Mouse (Mus musculus): ENCODE measurements around the gene Nol10. TPM values are rescaled to one million over a fixed set of nuclear protein-coding genes. Genes with fewer than 3 reads are reported as not detected.
"Not testable (repeated sequence)": the region's sequence is repeated elsewhere in the genome, so short reads cannot be mapped to it uniquely, and the experiment has no call there.

Gene Nol10
- polyA plus RNA-seq, 2 experiments = 7.4 to 10.0 TPM

GRCm38 (mm10) chr12:17453918-17454317 lies 105.7 kb downstream of the Nol10 start:
- WGBS (ENCODE audit: insufficient replicate concordance) = 37% methylated on average over 5 of the region's 5 CpGs
- TF ChIP-seq CTCF (IDR thresholded peaks at IDR 0.05; ENCODE audit: low read depth) (no peak), EP300 (IDR thresholded peaks at IDR 0.05; ENCODE audit: low read depth) (no peak)
- Histone ChIP-seq H3K9me3 (ENCODE audit: control insufficient read depth, low read length) (no peaks in the 10 kb centered on the region), H3K4me2 (ENCODE audit: low read depth) (no peak overlapping the region), H3K27me3 (ENCODE audit: control insufficient read depth, insufficient read depth, low read length) (no peaks in the 10 kb centered on the region), H3K27ac (no peak overlapping the region), H3K4me3 (ENCODE audit: insufficient read depth in 1 of 2, low read depth in 2 of 2, low read length in 2 of 2) (no peak overlapping the region), H3K9ac (replicated peaks) (no peak overlapping the region), H3K36me3 (replicated peaks; ENCODE audit: control insufficient read depth, insufficient read depth, low read depth) (no peaks in the 10 kb centered on the region), H3K4me1 (replicated peaks; ENCODE audit: control insufficient read depth in 2 of 2, insufficient read depth in 2 of 2, low read length in 1 of 2) (peaks cover 0 to 21% of the 10 kb centered on the region in 2 experiments; a peak in 2 of 4 replicates)
- DNase-seq (ENCODE audit: low read depth in 3 of 3, low spot score in 3 of 3) (no peak), ATAC-seq (ENCODE audit: insufficient read depth) (no peak)

DNA sequence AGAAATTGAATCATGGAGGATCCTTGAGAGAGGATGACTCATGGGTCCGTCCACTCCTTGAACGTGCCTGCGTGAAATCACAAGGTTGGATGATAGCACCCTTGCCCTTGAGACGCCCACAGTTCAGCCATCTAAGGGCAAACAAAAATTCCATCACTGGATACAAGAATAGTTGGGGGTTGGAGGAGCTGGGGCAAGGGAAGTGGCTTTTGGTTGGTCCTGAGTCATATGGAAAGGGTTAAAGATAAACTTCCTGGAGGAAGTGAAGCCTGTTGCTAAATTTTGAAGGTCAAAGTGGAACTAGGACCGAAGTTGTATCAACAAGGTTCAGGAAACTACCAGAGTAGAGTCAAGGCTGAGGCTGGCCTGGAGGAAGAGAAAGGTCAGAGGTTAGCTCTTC lies 106.8 kb downstream of the Nol10 start:
- Histone ChIP-seq H3K36me3 (replicated peaks; ENCODE audit: control insufficient read depth, insufficient read depth, low read depth) (no peaks in the 10 kb centered on the region), H3K9me3 (ENCODE audit: control insufficient read depth, low read length) (no peaks in the 10 kb centered on the region), H3K27ac (no peak overlapping the region), H3K4me2 (ENCODE audit: low read depth) (no peak overlapping the region), H3K9ac (replicated peaks) (no peak overlapping the region), H3K27me3 (ENCODE audit: control insufficient read depth, insufficient read depth, low read length) (no peaks in the 10 kb centered on the region), H3K4me3 (ENCODE audit: insufficient read depth in 1 of 2, low read depth in 2 of 2, low read length in 2 of 2) (no peak overlapping the region), H3K4me1 (replicated peaks; ENCODE audit: control insufficient read depth in 2 of 2, insufficient read depth in 2 of 2, low read length in 1 of 2) (peaks cover 0 to 12% of the 10 kb centered on the region in 2 experiments; a peak in 2 of 4 replicates)
- TF ChIP-seq CTCF (IDR thresholded peaks at IDR 0.05; ENCODE audit: low read depth) (no peak), EP300 (IDR thresholded peaks at IDR 0.05; ENCODE audit: low read depth) (no peak)
- 60% methylated on average over 5 of the region's 5 CpGs for WGBS (ENCODE audit: insufficient replicate concordance)
- DNase-seq (ENCODE audit: low read depth in 3 of 3, low spot score in 3 of 3) (no peak), ATAC-seq (ENCODE audit: insufficient read depth) (no peak; the same call in 1 of the 2 replicates)

DNA sequence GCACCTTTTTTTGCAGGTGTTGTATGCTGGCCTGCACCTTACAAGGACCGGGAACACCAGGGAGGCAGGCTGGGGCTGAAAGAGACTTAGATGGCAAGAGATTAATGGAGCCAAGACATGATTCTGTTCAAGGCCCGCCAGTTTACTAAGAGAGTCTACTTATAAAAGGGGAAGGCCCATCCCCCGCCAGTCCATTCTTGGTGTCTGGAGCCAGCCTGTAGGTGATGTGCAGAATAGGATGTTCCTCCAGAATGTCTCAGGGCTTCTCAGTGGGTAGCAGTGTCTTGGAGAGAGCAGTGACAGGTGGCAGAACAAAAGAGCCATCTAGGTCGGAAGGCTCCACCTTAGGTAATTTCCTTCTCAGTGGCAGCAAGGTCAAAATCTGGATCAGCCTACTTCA lies 111.0 kb downstream of the Nol10 start:
- H3K9ac ChIP-seq (replicated peaks); H3K4me2 ChIP-seq (ENCODE audit: low read depth); H3K36me3 ChIP-seq (replicated peaks; ENCODE audit: control insufficient read depth, insufficient read depth, low read depth); H3K27me3 ChIP-seq (ENCODE audit: control insufficient read depth, insufficient read depth, low read length); DNase-seq (ENCODE audit: low read depth in 3 of 3, low spot score in 3 of 3); H3K4me1 ChIP-seq (replicated peaks; ENCODE audit: control insufficient read depth in 2 of 2, insufficient read depth in 2 of 2, low read length in 1 of 2); ATAC-seq (ENCODE audit: insufficient read depth); H3K4me3 ChIP-seq (ENCODE audit: insufficient read depth in 1 of 2, low read depth in 2 of 2, low read length in 2 of 2); H3K9me3 ChIP-seq (ENCODE audit: control insufficient read depth, low read length); H3K27ac ChIP-seq: not testable (repeated sequence)
- 58% methylated on average over 4 of the region's 4 CpGs for WGBS (ENCODE audit: insufficient replicate concordance)

GRCm38 (mm10) chr12:17463706-17464105 lies 115.4 kb downstream of the Nol10 start:
- Histone ChIP-seq H3K27me3 (ENCODE audit: control insufficient read depth, insufficient read depth, low read length) (no peaks in the 10 kb centered on the region), H3K27ac (no peak overlapping the region), H3K9ac (replicated peaks) (no peak overlapping the region), H3K4me2 (ENCODE audit: low read depth) (no peak overlapping the region), H3K4me3 (ENCODE audit: insufficient read depth in 1 of 2, low read depth in 2 of 2, low read length in 2 of 2) (no peak overlapping the region), H3K4me1 (replicated peaks; ENCODE audit: control insufficient read depth in 2 of 2, insufficient read depth in 2 of 2, low read length in 1 of 2) (no peaks in the 10 kb centered on the region), H3K36me3 (replicated peaks; ENCODE audit: control insufficient read depth, insufficient read depth, low read depth) (no peaks in the 10 kb centered on the region), H3K9me3 (ENCODE audit: control insufficient read depth, low read length) (no peaks in the 10 kb centered on the region)
- ATAC-seq (ENCODE audit: insufficient read depth) = no peak
- TF ChIP-seq EP300 (IDR thresholded peaks at IDR 0.05; ENCODE audit: low read depth) = no peak
- no peak for TF ChIP-seq CTCF (IDR thresholded peaks at IDR 0.05; ENCODE audit: low read depth)
- no peak for DNase-seq (ENCODE audit: low read depth in 3 of 3, low spot score in 3 of 3)
- WGBS (ENCODE audit: insufficient replicate concordance) = 71% methylated on average over 4 of the region's 4 CpGs

GRCm38 (mm10) chr12:17464550-17464949 lies 116.3 kb downstream of the Nol10 start:
- WGBS (ENCODE audit: insufficient replicate concordance) = 79% methylated on average over 5 of the region's 5 CpGs
- ATAC-seq (ENCODE audit: insufficient read depth); H3K4me1 ChIP-seq (replicated peaks; ENCODE audit: control insufficient read depth in 2 of 2, insufficient read depth in 2 of 2, low read length in 1 of 2); H3K4me2 ChIP-seq (ENCODE audit: low read depth); H3K27me3 ChIP-seq (ENCODE audit: control insufficient read depth, insufficient read depth, low read length); DNase-seq (ENCODE audit: low read depth in 3 of 3, low spot score in 3 of 3); H3K4me3 ChIP-seq (ENCODE audit: insufficient read depth in 1 of 2, low read depth in 2 of 2, low read length in 2 of 2); H3K9ac ChIP-seq (replicated peaks); H3K9me3 ChIP-seq (ENCODE audit: control insufficient read depth, low read length); H3K36me3 ChIP-seq (replicated peaks; ENCODE audit: control insufficient read depth, insufficient read depth, low read depth); H3K27ac ChIP-seq: not testable (repeated sequence)
